Mouse (Mus musculus): ENCODE measurements at regions not wholly inside any gene's neighbourhood (a gene's known extent, or its start where the extent isn't known, plus 50 kb on each side); places are given as distances from the start of the nearest gene placed in this dataset.
A peak's percentile ranks its signal among the peaks of the same experiment; 100 is the strongest.

DNA sequence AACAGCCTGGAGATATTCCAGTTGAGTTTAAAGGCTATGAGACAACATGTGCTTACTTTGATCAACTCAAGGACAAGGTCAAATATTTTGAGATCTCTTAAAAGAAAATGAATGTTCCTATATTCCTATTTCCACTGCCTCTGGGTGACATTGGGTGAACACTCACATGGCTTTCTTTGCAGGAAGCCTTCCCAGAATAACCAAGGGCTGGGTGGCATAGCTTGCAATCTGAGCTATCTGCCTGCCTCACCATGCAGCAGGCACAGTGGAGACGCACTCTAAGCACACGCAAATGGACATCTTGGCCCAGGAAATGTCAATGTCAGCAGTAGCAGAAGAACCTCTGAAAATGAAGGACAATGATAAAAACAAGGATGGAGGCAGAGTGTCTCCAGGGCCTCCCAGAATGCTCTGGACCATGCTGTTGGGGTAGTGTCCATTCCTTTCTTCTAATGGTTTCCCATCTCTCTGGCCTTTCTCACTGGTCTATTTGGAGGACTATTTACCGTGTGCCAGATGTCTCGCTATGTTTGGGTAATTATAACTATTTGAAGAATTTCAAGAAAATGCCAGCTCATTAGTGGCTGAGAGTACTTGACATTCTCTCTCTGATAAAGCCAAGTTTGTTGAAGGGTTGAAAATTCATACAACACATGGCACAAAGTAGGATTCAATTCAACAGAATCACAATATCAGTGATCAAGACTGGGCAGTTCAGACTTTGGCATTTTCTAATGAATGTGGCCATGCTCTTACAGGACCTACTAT is 276.3 kb upstream of the Rnf32 start:
- no peak for DNase-seq (ENCODE audit: low read depth, low spot score)

DNA sequence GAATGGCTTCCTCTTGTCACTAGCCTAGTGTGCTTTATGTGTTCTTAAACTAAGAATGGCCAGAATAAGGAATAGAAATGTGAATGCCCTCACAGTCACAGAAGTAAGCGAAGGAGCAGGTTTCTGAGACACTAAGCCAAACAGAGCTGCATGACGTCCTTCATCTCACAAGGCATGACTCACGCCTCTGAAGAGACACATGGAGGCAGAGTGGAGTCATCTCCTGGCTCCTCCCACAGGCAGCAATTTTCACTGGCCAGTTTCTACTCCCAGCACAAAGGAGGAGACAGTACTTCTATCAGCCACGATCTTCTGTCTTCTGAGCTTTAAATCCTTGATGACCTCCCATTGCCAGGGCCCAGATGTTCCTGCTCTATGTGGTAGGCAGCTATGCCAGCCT is 291.3 kb upstream of the Rnf32 start:
- no peak for DNase-seq (ENCODE audit: low read depth, low spot score)

DNA sequence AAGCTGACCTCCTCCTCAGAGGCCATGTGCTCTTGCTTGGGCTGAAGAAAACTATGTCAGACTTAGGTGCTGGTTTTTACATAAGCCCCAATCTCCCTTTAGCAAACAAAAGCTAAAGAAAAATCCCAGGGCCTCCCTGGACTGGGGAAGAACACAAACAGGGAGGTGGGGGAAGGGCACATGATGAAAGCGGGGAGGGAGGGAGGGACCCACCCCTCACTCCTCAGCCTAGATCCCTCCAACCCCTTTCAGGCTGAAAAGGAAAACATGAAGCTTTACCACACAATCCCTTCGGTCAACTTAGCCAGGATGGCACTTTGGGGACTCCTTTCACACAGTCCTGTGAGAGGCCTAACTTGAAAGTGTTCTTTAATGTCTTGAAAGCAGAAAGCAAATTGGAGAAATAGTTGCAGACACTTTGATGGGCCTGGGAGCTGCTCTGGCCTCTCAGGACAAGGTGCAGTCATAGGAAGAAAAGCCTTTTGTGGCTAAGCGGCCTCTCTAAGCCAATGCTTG is 291.9 kb upstream of the Rnf32 start:
- DNase-seq (ENCODE audit: low read depth, low spot score) = peak; percentile 1

DNA sequence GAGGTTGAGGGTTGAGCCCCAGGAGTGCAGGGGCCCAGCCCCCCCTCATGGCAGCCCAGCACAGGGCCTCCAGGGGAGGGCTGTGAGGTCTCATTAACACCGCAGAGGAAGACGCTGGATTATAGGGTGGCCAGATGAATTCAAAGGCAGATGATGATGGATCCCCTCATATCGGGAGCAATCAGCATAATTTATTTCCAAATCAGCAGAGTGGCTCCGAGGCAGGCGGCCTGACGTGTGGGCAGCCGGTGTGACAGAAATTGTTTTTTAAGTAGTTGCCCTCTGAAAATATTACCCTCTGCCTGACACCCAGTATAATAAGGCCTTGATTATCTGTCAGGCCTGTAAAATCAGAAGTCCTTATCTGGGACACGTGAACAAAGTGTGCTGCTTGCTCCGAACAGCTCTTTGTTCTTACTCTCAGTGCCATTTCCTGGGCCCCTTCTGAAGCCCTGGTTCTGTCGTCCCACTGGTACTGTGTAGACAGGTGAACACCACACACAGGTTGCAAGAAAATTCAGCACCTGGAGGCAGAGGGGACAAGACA is 303.0 kb upstream of the Rnf32 start:
- no peak for DNase-seq (ENCODE audit: low read depth, low spot score)

DNA sequence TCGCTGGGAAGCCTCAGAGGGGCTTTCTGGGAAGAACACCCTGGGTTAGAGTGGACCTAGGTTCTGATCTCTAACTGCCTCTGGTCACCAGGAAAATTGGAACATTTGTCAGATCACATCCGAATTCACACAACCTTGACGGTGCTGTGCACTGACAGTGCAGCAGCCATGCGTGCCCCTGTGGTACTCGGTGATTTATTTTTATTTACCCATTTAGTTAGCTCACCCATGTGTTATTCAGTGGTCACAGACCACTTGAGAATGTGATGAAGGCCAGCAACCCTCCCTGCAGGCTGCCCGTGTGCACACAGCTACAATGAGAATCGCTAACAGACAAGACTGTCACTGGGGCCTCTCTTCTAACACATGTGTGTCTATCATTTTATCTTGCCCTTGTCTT is 303.8 kb upstream of the Rnf32 start:
- DNase-seq (ENCODE audit: low read depth, low spot score) = no peak

DNA sequence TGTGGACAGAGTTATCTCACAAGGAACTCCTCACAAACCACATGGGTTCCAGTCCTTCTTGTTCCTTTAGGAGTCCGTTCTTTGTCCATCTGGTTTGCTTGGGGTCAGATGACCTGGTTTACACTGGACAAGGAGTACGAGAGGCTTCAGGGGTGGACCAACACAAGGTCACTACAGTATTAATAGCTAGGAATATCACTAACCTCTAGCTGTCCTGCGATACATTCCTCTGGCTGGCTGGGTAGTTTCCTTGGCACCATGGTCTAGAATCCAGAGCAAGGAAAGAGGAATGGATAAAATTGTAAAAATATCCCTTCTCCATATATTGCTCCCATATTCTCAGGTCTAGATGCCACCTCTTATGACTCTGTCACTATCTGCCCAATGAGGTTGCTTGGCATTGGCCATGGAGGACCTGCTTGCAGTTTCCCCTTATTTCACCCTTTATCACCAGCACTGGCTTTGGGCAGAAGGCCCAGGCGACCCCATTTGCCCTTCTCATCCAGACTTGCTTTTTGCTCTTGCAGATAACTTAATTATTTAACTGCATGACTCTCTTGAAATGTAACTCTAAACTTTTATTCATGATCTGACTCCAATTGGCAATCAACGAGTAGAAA is 310.9 kb upstream of the Rnf32 start:
- DNase-seq (ENCODE audit: low read depth, low spot score) = no peak

DNA sequence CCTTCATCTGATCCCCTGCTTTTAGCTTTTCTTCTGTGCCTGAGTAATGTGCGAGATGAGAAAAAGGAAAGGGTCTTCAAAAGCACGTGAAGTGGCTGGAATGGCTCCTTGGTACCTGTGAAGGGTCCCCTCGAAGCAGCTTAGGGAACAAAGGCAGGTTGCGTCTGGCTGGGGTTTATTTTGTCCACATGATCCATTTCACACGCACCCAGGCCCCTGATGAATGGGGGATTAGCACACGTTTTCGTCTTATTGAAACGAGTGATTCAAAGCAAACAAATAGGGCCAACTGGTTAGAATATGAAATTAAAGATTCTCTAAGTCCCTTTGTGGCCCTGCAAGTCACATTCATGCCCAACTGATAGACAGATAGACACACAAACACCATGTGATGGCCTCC is 319.6 kb upstream of the Rnf32 start:
- DNase-seq (ENCODE audit: low read depth, low spot score) = no peak

DNA sequence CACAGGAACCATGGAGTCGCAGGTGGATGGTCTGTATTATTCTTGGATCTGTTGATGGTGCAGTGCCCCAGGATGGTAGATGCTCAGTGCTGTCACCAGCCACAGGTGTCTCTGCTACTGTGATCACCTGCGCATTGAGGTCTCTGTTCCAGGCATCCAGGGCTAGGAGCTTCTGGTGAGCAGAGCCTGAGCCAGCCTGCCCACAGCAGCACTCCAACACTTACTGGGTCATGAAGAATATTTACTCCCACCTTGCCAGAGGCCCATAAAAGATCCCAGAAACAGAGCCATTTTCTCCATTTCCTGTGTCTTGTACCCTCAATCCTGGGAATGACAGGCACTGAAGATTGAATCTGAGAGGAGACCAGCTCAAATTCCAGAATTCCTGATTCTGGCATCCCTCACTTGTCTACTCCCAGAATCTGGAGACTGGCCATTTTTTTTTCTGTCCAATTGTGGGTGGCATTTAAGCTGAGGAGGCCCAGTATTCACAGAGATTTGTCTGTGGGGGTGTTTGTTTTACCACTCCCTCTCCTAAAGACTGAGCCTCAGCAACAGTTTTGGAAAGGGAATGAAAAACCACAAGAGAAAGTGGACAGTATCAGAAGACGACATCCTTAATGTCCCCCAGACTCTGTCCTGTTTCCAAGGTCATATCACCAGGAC is 322.1 kb upstream of the Rnf32 start:
- DNase-seq (ENCODE audit: low read depth, low spot score) = no peak

DNA sequence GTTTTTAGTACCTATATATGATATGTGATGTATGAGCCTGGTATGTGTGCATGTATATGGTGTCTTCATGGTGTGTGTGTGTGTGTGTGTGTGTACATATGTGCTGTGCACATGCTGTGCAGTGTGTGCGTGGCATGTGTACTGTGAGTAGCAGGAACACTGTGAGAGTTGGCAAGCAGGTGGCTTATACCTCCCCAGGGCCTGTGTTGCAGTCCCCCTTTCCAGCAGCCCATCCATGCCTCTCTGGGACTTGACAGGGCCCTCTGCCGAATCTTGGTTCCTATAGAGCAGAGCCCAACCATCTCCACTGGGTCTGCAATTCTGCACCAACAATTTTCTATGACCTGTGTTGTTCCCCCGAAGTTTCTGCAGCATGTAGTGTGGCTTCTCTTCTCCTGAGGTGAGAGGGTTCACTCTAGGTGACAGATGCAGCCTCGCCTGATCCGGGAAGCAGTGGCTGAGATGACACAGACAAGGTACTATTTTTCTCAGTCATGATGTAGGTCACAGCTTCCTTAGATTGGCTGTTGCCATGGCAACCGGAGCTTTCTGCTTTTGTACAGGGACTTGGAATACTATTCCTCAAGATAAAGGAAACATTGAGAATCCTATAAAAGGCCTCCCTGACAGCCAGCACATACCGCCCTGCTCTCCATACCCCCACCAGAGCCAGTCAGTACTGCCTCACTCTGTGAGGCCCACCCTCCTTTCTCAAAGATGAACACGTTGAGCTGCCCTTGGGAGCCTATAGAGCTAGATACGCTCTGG is 336.0 kb upstream of the Rnf32 start:
- peak; percentile 19 for DNase-seq (ENCODE audit: low read depth, low spot score)

DNA sequence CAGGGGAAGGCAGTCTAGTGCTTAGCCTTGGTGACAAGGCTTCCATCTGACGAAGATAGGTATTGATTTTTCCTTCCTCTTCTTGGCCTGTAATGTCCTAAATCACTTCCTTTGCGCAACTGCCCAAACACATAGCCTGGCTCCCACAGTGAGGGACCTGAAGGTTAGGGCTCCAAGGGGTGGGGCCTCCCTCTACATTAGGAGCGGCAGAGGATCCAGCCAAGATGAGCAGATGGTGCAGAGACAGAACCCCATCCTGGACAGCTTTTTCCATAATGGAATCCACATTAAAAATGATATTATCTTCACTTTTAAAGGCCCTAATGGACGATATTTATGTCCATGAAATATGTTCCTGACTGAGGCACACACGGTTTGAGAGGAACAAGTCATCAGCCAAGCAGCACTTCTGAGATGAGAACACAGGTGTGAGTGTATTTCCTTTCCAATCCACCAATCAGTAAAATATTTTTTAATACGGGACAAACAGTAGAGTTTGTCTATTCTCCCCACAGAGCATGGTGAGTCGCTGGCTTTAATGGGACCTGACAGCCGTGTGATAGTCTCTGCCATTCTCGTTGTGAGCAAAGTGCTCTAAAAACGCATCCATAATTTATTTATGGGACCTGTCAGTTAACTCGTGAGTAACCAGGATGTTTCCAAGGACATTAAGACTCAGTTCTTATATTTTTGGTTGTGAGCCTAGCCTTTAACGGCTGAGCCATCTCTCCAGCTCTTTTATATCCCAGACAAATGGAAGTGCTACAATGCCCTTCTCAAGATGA is 357.5 kb upstream of the Rnf32 start:
- no peak for DNase-seq (ENCODE audit: low read depth, low spot score)

DNA sequence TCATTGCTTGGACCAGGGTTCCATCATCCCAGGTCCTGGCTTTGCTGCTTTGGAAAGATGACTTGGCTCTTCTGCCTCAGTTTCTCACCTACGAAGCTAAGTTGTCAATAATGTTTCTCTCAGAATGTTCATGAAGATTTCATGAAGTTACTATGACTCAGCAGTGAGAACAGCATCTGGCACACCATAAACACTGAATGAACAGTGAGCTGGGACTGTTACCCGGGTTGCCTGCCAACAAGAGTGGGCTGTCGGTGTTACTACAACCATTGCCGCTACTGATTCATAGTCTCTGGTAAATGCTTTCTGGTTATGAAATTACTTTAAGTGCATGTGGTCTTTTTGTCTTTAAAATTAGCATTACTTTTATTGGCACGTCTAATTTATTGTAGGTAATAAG is 352.0 kb upstream of the Shh start:
- DNase-seq (ENCODE audit: low read depth, low spot score) = no peak

DNA sequence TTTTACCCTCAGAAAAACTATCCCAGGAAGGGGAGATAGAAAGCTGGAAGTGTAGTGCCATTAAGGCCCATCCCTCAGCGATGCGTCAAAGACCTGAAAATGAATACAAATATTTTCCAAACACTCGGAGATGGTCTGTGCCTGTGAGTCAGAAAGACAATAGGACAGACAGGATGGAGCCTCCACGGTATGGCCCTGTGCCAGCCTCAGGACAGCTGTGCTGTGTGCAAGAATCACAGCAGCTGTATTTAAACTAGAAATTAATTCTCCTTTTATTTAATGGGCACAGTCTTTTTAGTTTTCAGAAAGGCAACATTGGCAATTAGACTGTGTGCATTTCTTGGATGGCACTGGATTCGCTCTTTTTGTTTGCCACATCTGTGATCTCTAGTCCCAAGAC is 340.9 kb upstream of the Shh start:
- DNase-seq (ENCODE audit: low read depth, low spot score) = no peak

DNA sequence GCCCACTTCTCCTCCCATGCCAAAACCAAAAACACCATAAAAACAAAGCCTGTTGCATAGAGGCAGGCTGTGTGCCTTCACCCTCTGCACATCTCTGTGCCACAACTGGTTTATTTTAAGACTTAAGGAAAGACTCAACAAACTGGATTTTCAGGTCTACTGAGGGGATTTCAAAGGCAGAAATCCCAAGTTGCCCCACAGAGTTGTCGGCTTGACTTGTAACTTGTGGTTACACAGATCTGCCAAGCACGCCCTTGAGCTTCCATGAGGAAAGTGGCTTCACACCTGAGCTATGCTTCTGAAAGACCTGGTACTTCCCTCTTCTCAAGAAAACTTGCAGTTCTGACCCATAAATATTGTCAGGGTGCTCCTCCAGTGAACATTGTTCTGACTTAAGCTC is 332.4 kb upstream of the Shh start:
- no peak for DNase-seq (ENCODE audit: low read depth, low spot score)

DNA sequence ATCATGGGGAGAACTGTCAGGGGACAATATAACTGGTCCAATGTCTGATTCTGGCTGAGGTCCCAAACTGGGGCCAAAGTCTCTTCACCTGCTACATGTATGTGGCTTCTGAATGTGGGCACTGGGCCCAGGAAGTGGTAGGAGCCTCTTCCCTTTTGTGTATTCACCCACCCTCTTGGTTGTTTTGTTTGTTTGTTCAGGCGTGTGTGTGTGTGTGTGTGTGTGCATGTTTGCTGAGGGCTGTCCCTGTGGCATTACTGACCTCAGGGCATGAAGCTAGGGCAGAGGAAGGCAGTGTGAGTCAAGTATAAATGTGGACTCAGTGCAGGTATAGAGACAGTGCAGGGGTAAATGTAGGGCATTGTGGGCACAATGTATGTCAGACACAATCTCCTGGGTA is 331.3 kb upstream of the Shh start:
- DNase-seq (ENCODE audit: low read depth, low spot score) = no peak

DNA sequence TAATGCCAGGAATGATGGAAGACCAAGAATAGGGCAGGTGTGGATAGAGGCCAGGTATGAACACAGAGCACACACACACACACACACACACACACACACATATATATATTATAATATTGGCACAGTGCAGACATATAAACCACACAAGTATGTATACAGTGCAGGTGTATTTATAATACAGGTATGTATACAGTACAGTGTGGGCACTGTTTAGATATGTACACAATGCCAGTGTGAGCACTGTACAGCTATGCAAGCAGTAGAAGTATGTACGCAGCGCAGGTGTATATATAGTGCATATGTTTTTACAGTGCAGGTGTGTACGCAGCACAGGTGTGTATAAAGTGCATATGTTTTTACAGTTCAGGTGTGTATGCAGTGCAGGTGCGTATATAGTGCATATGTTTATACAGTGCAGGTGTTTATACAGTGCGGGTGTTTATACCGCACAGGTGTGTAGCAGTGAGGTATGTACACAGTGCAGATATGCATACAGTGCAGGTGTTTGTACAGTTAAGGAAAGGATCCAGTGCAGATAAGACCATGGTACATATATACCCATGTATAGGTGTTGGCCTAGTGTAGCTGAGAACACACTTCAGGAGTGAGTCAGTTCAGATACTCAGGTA is 328.2 kb upstream of the Shh start:
- no peak for DNase-seq (ENCODE audit: low read depth, low spot score)

DNA sequence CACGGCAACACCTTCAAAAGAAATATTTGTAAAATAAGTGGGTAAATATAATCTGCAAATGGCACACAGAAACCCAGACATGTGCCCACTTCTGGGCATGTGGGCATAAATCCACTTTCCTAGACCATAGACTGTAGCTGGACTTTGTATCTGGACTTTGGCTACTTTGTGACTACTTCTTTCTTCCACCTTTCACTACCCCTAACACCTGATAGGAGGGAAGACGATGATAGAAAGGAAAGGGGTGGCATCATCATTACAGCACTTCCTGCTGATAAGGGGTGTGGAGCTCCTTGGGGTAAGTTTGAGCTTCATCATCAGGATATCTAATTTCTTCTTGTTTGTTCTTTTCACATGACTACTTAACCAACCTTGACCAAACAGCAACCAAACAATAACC is 326.7 kb upstream of the Shh start:
- no peak for DNase-seq (ENCODE audit: low read depth, low spot score)

DNA sequence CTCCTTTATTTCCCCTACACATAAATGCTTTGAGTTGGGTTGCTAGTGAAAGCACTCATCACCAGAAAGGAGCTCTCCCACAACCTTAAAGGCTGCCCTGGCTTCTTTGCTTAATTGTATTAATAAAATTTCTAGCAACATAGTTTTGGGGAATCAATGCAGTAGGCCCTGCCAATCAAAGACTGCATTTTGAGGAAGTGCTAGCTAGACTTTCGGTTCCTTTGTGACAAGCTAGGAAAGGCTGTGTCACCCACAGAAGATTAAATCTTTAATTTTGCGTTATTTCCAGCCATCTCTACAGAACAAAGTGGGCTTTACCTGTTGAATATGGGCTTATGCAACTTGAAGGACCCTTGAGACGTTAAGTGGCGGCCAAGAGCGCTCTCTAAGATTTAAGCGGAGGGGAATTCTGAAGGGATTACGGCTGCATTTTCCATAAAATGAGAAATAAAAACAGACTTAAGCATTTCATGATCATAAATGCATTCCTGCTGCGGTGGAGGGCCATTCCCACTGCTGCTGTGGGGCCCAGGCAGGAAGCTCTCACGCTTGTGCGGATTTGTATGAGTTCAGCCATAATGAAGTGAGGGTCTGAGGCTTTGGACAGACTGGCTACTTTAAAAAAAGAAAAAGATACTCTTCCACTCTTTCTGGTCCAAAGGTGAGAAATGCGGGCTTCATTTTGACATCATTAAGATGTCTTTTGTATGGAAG is 318.4 kb upstream of the Shh start:
- no peak for DNase-seq (ENCODE audit: low read depth, low spot score)

DNA sequence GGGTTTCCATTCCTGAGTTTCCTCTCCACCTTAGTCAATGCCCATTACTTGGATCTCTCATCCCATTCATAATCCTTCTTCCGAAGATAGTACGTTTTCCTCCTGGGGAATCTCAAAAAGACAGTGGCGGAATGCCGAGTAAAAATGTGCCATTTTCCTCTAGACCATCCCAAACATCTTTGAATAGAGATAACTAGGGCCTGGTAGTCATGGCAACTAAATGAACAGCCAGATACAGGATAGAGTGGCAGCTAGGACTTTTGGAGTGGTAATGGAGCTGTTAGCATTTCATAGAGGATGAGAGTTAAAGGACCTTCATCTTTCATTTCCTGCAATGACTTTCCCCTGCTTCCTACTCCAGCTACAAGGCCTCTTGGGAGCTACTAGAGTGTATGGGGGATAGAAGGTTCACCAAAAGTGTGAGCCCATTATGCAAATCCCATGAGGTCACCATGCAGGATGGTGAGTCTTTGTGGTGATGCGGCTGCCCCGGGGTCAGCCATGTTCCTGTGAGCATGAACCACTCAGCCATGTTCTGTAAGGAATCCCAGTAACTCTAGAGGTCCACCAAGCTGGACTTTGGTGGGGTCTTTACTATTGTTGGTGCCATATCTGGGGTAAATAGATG is 317.4 kb upstream of the Shh start:
- DNase-seq (ENCODE audit: low read depth, low spot score) = no peak

DNA sequence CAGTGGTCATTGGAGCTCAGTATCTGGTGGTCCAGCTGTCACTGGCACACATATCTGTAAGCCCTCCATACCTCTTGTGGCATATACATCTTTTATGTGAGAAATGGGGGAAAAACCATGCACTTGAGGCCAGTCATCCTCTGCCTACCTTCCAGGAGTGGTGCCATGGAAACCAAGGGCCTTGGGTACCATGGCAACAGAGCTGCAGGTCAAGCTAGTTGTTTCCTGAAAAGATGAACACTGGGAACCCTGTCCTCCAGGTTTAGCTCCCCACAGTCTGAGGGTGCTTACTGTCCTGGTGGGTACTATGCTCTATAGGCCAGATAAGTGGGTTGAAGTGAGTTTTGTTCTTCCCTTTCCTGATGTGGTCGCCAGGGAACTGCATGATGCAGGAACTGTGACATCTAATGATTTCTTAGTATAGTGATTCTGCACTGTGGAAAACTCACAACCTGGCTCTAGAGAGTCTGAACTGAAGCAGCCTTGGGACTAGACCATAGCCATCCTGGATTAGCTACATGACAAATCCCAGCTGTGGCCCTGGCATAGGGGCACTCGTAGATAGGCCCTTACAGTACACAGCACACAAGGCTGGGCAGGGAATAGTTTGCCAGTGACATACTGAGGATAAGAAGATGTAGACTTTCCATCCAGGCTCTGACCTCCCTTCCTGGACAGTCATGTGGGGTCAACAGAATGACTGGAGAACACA is 308.7 kb upstream of the Shh start:
- peak; percentile 6 for DNase-seq (ENCODE audit: low read depth, low spot score)

All from R1 (cell line).